ENCODE assay signal across 9 mouse cellular contexts in genomic region chr10:39471714-39472531, GRCm38 (mm10).
DNase-seq lines count a peak whose midpoint lies in the region; ATAC-seq and TF ChIP-seq lines count a peak whose summit lies in the region.
"Had no signal": no experiment of that assay in that cellular context is flagged by ENCODE, and none has a peak within 500 bp of the region (broad histone marks: within the 10 kb centered on the region; RNA-seq: fewer than 3 reads in every experiment).

No protein-coding gene starts in this region.

- in situ Hi-C loops in CH12.LX (cut with MboI; ENCODE audit: low pct_ligation_motif_present, low pct_unique_long_range_greater_than_20kb, low sequenced_read_pairs): no loop called here

- no peak for TF ChIP-seq RAD21 in CH12.LX (IDR thresholded peaks at IDR 0.05; ENCODE audit: low read depth, low read length)

- no peak for DNase-seq in CH12.LX (ENCODE audit: extremely low read depth)
- peak; percentile 62 for DNase-seq in cerebellum, adult 9-11 months
- DNase-seq in midbrain, postnatal 0 days (ENCODE audit: low spot score): peak; percentile 72
- no peak for DNase-seq in urinary bladder, postnatal 36 days (ENCODE audit: low spot score in 2 of 2)
- no peak for DNase-seq in thymus, postnatal 25 days

- no peak for TF ChIP-seq POLR2A in CH12.LX (IDR thresholded peaks at IDR 0.05; ENCODE audit: low read depth, low read length)

- 0 out of 2 replicates have a peak, but pooled peaks have one; percentile 26 for ATAC-seq in intestine, embryonic 16.5 days
- ATAC-seq in intestine, embryonic 15.5 days: no peak
- ATAC-seq in kidney, embryonic 16.5 days (ENCODE audit: low FRiP score, low TSS enrichment): no peak
- 0 out of 2 replicates have a peak, but pooled peaks have one; percentile 10 for ATAC-seq in midbrain, postnatal 0 days (ENCODE audit: low FRiP score)

- H3K79me2 ChIP-seq in CH12.LX (replicated peaks; ENCODE audit: control insufficient read depth, extremely low read depth, insufficient read depth, poor library complexity, severe bottlenecking): no peaks in the 10 kb centered on the region

- H3K27ac ChIP-seq in intestine, embryonic 16.5 days (ENCODE audit: low read length): no peak overlapping the region; the same call in 1 of the 2 replicates
- no peak overlapping the region for H3K27ac ChIP-seq in intestine, embryonic 15.5 days
- no peak overlapping the region for H3K27ac ChIP-seq in CH12.LX (ENCODE audit: insufficient read depth, low read depth)
- H3K27ac ChIP-seq in kidney, embryonic 16.5 days (ENCODE audit: low read length): no peak overlapping the region
- H3K27ac ChIP-seq in midbrain, postnatal 0 days (ENCODE audit: low read depth, low read length): peak overlapping the region; percentile 4; the same call in 1 of the 2 replicates
- H3K27ac ChIP-seq: heart, embryonic 15.5 days had no signal

- no peak for TF ChIP-seq EP300 in CH12.LX (IDR thresholded peaks at IDR 0.05; ENCODE audit: low read length)

- dilution Hi-C loops in CH12.LX (cut with MboI; ENCODE audit: extremely low pct_ligation_motif_present, extremely low pct_unique_long_range_greater_than_20kb, low sequenced_read_pairs): no loop called here

- no peak overlapping the region for H3K4me3 ChIP-seq in intestine, embryonic 16.5 days (ENCODE audit: low read length)
- H3K4me3 ChIP-seq in intestine, embryonic 15.5 days (replicated peaks): no peak overlapping the region
- no peak overlapping the region for H3K4me3 ChIP-seq in CH12.LX (replicated peaks in 1 of 3; ENCODE audit: low read depth in 2 of 3, low read length in 2 of 3, poor library complexity in 1 of 3)
- H3K4me3 ChIP-seq in kidney, embryonic 16.5 days (ENCODE audit: low read length): no peak overlapping the region
- no peak overlapping the region for H3K4me3 ChIP-seq in midbrain, postnatal 0 days (ENCODE audit: low read depth, low read length)
- H3K4me3 ChIP-seq: heart, embryonic 15.5 days had no signal

- H3K9me3 ChIP-seq in intestine, embryonic 16.5 days (ENCODE audit: control insufficient read depth, low read length): no peaks in the 10 kb centered on the region
- no peaks in the 10 kb centered on the region for H3K9me3 ChIP-seq in intestine, embryonic 15.5 days
- H3K9me3 ChIP-seq in CH12.LX (replicated peaks; ENCODE audit: low read length): no peaks in the 10 kb centered on the region
- H3K9me3 ChIP-seq in kidney, embryonic 16.5 days (ENCODE audit: low read length): no peaks in the 10 kb centered on the region
- no peaks in the 10 kb centered on the region for H3K9me3 ChIP-seq in midbrain, postnatal 0 days (ENCODE audit: low read length)
- H3K9me3 ChIP-seq: heart, embryonic 15.5 days had no signal

- peaks cover 13% of the 10 kb centered on the region for H3K4me1 ChIP-seq in intestine, embryonic 16.5 days (ENCODE audit: control insufficient read depth, insufficient read depth, low read length)
- peaks cover 16% of the 10 kb centered on the region for H3K4me1 ChIP-seq in intestine, embryonic 15.5 days (replicated peaks)
- peaks cover 2 to 29% of the 10 kb centered on the region in 2 experiments; a peak in 2 of 4 replicates for H3K4me1 ChIP-seq in CH12.LX (ENCODE audit: control insufficient read depth in 1 of 2, insufficient read depth in 2 of 2)
- H3K4me1 ChIP-seq in kidney, embryonic 16.5 days (ENCODE audit: insufficient read depth, low read length): peaks cover 26% of the 10 kb centered on the region
- no peaks in the 10 kb centered on the region; the same call in 1 of the 2 replicates for H3K4me1 ChIP-seq in midbrain, postnatal 0 days (ENCODE audit: insufficient read depth, low read length)

- no peak for TF ChIP-seq CTCF in CH12.LX (conservative IDR thresholded peaks at IDR 0.05 in 1 of 2, IDR thresholded peaks at IDR 0.05 in 1 of 2; ENCODE audit: low read depth in 2 of 2, low read length in 2 of 2)
- no peak for TF ChIP-seq CTCF in midbrain, postnatal 0 days (IDR thresholded peaks at IDR 0.05)

- H3K9ac ChIP-seq in intestine, embryonic 16.5 days (ENCODE audit: low read depth, low read length): no peak overlapping the region
- H3K9ac ChIP-seq in intestine, embryonic 15.5 days: no peak overlapping the region
- H3K9ac ChIP-seq in CH12.LX (ENCODE audit: insufficient read depth, low read depth): no peak overlapping the region
- 0 out of 2 replicates have a peak overlapping the region, but pooled peaks have one; percentile 5 for H3K9ac ChIP-seq in kidney, embryonic 16.5 days (replicated peaks; ENCODE audit: low read length)
- H3K9ac ChIP-seq in midbrain, postnatal 0 days (replicated peaks; ENCODE audit: low read length, poor library complexity, severe bottlenecking): no peak overlapping the region
- H3K9ac ChIP-seq: heart, embryonic 15.5 days had no signal

- H3K27me3 ChIP-seq in intestine, embryonic 16.5 days (replicated peaks; ENCODE audit: control insufficient read depth, insufficient read depth, low read length): no peaks in the 10 kb centered on the region
- H3K27me3 ChIP-seq in intestine, embryonic 15.5 days (replicated peaks): no peaks in the 10 kb centered on the region
- no peaks in the 10 kb centered on the region for H3K27me3 ChIP-seq in CH12.LX (replicated peaks)
- no peaks in the 10 kb centered on the region for H3K27me3 ChIP-seq in kidney, embryonic 16.5 days (ENCODE audit: insufficient read depth, low read length)
- H3K27me3 ChIP-seq in midbrain, postnatal 0 days (ENCODE audit: insufficient read depth, low read length): no peaks in the 10 kb centered on the region
- H3K27me3 ChIP-seq: heart, embryonic 15.5 days had no signal

- H3K4me2 ChIP-seq in intestine, embryonic 16.5 days (ENCODE audit: low read depth, low read length): no peak overlapping the region
- H3K4me2 ChIP-seq in intestine, embryonic 15.5 days (replicated peaks): no peak overlapping the region
- no peak overlapping the region for H3K4me2 ChIP-seq in CH12.LX (ENCODE audit: insufficient read depth, low read depth, poor library complexity, severe bottlenecking)
- no peak overlapping the region for H3K4me2 ChIP-seq in kidney, embryonic 16.5 days (replicated peaks; ENCODE audit: low read depth, low read length)
- no peak overlapping the region for H3K4me2 ChIP-seq in midbrain, postnatal 0 days (ENCODE audit: low read depth, low read length, poor library complexity, severe bottlenecking)
- H3K4me2 ChIP-seq: heart, embryonic 15.5 days had no signal

- H3K36me3 ChIP-seq in intestine, embryonic 16.5 days (ENCODE audit: control insufficient read depth, insufficient read depth, low read length): no peaks in the 10 kb centered on the region
- no peaks in the 10 kb centered on the region for H3K36me3 ChIP-seq in intestine, embryonic 15.5 days
- H3K36me3 ChIP-seq in CH12.LX (replicated peaks in 1 of 2; ENCODE audit: control insufficient read depth in 1 of 2, insufficient read depth in 1 of 2, low read length in 1 of 2): peaks cover 0 to 45% of the 10 kb centered on the region in 2 experiments
- no peaks in the 10 kb centered on the region for H3K36me3 ChIP-seq in kidney, embryonic 16.5 days (ENCODE audit: insufficient read depth, low read length)
- H3K36me3 ChIP-seq in midbrain, postnatal 0 days (ENCODE audit: insufficient read depth, low read length): no peaks in the 10 kb centered on the region
- H3K36me3 ChIP-seq: heart, embryonic 15.5 days had no signal

- 62% methylated on average over 15 of the region's 15 CpGs for WGBS in intestine, embryonic 16.5 days
- 64% methylated on average over 15 of the region's 15 CpGs for whole genome bisulfite sequencing in intestine, embryonic 15.5 days
- WGBS in kidney, embryonic 16.5 days: 59% methylated on average over 15 of the region's 15 CpGs
- WGBS in midbrain, postnatal 0 days: 46% methylated on average over 15 of the region's 15 CpGs

TF ChIP-seq in CH12.LX, 34 proteins besides CTCF, POLR2A, EP300 and RAD21:
- TF ChIP-seq IRF4 (IDR thresholded peaks at IDR 0.05; ENCODE audit: low read depth, low read length): peak; percentile 34; the same call in 1 of the 2 replicates
- no peak for TF ChIP-seq JUN (IDR thresholded peaks at IDR 0.05; ENCODE audit: insufficient read depth, low read depth, low read length)
- no peak for TF ChIP-seq JUND (conservative IDR thresholded peaks at IDR 0.05; ENCODE audit: low read depth, low read length)
- no peak for TF ChIP-seq MAX (IDR thresholded peaks at IDR 0.05; ENCODE audit: low read length)
- peak; percentile 52 for TF ChIP-seq BHLHE40 (IDR thresholded peaks at IDR 0.05; ENCODE audit: low read depth, low read length)
- no peak for TF ChIP-seq NELFE (IDR thresholded peaks at IDR 0.05; ENCODE audit: low read depth, low read length)
- TF ChIP-seq ZNF384 (IDR thresholded peaks at IDR 0.05; ENCODE audit: low read depth, low read length): no peak
- TF ChIP-seq MEF2A (IDR thresholded peaks at IDR 0.05; ENCODE audit: borderline replicate concordance, low read depth, low read length): no peak
- no peak for TF ChIP-seq TBP (conservative IDR thresholded peaks at IDR 0.05; ENCODE audit: low read depth, low read length)
- TF ChIP-seq GABPA (IDR thresholded peaks at IDR 0.05; ENCODE audit: insufficient replicate concordance, low read depth, low read length): no peak

Comparison
In these comparisons a context has a peak if more than half of its experiments do, and no peak if none do; other contexts are left out.
1. ATAC-seq: peak in intestine, embryonic 16.5 days (single experiment) and midbrain, postnatal 0 days (single experiment); none in intestine, embryonic 15.5 days (single experiment) and kidney, embryonic 16.5 days (single experiment).
2. DNase-seq: peak in cerebellum, adult 9-11 months (single experiment) and midbrain, postnatal 0 days (single experiment); none in CH12.LX (single experiment), urinary bladder, postnatal 36 days (0 of 2) and thymus, postnatal 25 days (single experiment).